Mouse (Mus musculus): ENCODE data around the gene Nmnat2.
A peak's percentile ranks its signal among the peaks of the same experiment; 100 is the strongest.

Nmnat2 gene

DNA sequence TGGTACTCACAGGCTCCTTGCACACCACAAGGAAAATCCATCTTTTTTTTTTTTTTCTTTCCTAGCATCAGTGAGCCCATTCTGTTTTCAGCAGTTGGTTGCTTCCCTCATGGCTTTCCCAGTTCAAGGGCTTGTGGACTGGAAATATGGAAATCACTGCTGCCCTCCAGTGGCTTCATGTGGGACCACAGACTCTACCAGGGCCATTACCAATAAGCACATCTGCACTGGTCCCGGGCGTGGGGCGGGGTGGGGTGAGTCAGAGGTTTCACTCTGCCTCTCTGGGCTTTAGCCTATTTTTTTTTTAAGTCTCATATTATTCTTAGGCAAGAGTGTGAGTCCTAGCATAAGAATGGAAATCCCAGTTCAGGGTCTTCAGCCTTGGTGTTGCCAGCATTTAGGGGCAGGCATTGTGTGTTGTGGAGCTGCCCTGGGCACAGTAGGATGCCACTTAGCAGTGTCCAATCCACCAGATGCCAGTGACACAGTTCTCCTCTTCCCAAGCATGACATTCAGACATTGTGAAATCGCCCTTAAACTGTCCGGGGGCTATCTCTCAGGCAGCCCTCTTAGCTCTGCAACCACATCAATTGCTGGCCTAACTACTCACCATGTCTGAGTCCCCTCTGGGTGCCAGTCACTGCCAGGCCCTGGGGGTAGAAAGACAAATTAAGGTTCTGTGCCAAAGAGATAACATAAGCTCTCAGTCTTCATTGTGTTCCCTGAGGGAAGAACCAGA lies 137.6 kb downstream of the Nmnat2 start:
- DNase-seq (ENCODE audit: low spot score in 2 of 2): peak; percentile 73 to 82

DNA sequence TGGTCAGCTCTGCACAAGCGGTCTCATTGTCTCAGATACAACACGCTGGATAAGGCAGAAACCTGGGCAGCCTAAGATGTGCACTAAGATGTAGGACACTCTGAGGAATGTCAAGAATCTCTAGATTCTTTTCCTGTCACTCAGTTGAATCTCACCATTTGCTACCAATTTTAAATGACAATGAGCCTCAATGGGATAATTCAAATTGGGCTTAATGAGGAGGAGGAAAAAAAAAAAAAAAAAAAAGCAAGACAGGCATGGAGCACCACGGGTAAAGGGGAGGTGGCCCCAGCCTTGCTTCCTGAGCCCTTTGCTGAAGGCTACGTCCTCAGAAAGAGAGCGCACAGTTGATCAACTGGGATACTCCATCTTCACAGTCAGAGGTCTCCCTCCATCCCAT lies 138.4 kb downstream of the Nmnat2 start:
- DNase-seq (ENCODE audit: low spot score in 2 of 2): no peak

DNA sequence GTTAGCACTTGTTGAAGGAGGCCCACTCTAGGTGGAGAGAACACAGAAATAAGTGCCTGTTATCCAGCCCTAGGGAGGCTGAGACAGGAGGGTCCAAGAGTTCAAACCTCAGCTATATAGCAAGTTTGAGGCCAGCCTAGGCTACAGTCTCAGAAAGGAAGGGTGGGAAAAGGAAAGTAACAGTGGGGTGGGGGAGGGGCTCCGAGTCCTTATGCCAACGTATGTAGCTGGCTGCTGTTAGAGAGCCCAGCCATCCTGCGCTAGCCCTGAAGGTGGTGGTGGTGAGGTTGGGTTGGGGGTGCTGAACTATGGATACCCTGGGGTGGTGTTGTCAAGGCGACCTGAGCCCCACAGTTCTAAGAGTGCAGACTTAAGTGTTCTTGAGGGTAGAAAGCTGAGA lies 138.8 kb downstream of the Nmnat2 start:
- no peak for DNase-seq (ENCODE audit: low spot score in 2 of 2)

DNA sequence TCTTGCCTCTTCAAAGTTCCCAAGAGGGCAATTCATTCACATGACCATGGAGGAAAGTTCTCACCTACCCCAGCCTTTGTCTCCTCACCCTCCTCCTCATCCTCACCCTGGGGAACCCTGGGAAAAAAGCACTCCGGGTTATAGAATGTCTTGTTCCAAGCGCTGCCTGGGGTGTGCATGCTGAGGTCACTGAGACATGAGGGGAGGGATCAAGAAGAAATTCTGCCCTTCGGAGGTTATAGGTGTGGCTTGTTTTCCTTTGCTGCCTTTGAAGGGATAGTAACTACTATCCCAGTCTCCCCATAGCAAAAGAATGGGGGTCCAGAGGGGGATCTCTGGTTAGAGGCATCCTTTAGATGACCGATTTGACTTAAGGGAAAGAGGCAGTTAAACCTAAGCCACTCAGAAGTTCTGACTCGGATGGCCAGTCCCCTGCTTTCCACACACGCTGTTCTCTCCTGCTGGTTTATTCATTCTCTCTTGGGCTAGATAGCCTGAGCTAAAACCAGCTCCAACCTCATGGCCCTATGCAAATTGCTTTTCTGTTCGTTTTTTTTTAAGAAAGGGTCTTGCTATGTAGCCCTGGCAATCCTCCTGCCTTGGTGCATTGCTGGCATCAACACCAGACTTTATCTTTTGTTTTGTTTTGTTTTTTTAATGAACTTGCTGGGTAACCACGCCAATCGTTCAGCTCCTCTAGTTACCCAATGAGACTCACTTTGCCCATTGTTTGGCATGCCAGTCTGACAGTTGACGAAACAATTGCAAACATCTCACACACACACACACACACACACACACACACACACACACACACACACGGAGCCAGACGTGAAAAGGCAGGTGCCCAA lies 139.7 kb downstream of the Nmnat2 start:
- DNase-seq (ENCODE audit: low spot score in 2 of 2): no peak

DNA sequence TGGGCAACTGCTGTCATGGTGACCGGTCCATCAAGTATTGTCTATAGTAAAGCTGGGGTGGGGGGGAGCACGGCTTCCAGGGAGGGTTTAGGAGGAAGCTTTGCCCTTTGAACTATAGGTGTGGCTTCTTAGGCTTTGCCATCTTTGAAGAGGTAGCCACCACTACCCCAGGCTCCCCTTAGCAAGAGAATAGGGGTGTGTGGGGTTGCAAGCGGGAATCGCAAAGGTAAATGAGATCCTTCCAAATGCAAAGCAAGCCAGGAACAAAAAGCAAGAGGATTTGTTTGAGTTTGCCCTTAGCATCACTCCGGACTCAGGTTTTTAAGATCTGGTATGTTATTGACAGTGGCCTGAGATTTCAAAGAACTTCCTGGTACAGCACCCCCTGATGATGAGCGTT lies 140.5 kb downstream of the Nmnat2 start:
- no peak for DNase-seq (ENCODE audit: low spot score in 2 of 2)

DNA sequence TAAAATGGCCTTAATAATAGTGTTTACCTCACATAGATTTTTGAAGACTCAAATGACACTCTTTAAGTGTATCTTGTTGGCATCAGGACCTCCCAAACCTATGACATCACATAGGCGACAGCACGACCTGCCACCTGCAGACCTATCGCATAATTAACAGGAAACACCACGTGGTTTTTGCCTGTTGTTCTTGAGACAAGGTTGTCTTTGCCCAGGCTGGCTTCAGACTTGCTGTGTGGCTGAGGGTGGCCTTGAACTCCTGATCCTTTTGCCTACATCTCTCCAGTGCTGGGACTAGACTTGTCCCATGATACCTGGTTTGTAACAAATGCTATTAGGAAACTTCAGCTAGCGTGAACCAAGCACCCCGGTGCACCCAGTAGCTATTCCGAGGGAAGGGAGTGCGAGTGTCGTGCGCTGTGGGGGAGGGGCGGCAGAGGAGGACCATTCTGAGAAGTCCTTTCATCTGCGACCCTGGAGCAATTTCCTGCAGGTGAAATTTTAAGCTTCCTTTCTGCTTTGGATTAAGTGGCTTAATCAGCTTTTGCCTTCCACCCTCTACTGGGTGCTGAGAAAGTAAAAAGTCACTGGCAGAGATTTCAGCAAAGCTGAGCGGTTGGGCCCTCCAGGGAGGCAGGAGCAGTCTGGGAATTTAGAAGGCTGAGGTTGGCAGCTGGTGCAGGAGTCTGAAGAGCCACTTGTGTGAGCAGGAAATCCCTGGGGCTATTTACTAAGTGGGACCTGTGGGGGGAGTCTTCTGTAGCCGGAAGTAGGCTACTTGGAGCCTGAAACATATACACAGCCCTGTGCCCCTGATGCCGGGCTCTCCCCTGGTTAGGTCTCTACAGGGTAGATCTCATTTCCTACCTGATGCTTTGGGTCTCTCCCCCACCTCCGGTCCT lies 141.3 kb downstream of the Nmnat2 start:
- DNase-seq (ENCODE audit: low spot score in 2 of 2): no peak

DNA sequence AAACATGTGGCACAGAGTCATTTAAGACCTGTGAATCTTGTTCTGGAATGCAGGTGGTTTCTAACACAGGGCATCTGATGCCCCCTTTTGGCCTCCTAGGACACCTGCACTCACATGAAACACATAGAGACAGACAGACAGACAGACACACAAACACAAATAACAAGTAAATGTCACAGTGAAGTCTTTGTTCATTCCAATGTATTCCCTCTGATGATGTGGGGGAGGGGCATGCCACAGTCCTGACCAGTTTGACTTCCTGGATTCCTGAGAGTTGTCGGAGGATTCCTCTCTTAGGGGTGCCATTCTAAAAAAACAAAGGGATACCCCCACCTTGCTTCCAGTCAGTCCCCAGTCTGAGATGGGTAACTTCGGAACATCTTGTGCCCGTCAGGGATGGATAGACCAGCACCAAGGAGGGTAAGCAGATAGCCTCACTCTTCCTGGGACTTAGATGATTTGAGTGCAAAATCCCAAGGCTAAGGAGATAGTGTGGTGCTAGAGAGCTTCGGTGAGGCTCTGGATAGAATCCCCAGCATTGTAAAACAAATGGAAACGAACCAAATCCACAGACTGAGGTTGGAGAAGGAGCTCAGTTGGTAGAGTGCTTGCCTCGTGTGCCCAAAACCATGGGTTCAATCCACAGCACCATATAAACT lies 142.4 kb downstream of the Nmnat2 start:
- no peak for DNase-seq (ENCODE audit: low spot score in 2 of 2)

DNA sequence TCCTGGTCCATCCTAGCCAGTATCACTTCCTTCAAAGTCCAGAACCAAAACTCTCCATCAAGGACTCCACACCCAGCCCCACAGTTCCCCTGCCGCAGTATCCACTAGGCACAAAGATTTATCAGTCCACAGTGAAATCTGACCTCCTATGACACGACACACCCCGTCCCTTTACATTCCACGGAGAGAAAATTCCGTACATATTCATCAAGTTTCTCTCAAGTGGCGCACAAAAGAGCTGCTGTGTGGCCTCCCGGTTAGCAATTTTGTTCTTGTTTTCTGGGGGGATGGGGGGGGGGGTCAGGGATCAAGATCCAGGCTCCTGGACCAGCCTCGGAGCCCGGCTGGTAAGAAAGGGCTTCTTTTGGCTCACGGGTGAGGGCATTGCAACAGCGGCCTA lies 143.8 kb downstream of the Nmnat2 start:
- no peak for DNase-seq (ENCODE audit: low spot score in 2 of 2)

DNA sequence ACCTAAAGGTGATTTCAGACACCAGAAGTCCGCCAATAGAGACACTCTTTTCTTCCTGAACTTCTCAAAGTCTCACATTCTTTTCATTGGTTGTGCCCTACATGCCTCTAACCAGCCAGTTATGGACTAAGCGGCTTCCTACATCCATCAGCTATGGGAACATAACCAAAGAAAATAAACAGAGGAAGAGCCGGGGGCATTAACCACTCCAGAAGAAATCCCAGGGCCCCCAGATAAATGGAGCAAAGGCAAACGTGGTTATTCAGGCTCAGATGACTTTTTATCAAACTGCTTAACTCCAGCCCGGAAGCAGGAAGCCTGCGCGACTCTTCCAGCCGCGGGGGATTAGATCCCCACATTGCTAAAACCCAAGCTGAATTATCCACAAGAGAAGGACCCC lies 146.1 kb downstream of the Nmnat2 start:
- no peak for DNase-seq (ENCODE audit: low spot score in 2 of 2)

DNA sequence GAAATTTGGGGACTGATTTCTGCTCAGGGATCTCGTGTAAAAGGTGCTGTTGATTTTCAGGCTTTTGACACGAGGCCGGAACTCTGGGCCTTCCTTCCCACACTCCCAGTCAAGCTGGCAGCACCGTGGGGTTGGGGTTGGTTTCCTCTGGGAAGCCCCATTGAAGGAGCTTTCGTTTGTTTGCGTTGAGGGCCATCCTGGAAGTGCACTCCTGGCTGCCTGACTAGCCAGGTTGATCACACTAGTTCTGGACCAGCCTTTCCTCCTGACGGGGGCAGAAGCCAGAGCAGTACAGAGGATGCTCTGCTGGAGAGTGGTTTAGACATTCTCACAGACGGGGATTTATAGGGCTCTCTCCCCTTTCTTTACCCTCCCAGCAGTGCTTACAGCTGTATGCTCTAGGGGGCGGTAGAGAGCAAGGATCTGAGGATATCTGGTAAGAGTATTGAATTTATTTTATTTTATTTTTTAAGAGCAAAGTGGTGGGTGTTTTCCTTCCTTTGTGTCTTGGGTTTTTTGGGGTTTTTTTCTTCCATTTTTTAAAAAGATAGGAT lies 146.6 kb downstream of the Nmnat2 start:
- no peak for DNase-seq (ENCODE audit: low spot score in 2 of 2)

DNA sequence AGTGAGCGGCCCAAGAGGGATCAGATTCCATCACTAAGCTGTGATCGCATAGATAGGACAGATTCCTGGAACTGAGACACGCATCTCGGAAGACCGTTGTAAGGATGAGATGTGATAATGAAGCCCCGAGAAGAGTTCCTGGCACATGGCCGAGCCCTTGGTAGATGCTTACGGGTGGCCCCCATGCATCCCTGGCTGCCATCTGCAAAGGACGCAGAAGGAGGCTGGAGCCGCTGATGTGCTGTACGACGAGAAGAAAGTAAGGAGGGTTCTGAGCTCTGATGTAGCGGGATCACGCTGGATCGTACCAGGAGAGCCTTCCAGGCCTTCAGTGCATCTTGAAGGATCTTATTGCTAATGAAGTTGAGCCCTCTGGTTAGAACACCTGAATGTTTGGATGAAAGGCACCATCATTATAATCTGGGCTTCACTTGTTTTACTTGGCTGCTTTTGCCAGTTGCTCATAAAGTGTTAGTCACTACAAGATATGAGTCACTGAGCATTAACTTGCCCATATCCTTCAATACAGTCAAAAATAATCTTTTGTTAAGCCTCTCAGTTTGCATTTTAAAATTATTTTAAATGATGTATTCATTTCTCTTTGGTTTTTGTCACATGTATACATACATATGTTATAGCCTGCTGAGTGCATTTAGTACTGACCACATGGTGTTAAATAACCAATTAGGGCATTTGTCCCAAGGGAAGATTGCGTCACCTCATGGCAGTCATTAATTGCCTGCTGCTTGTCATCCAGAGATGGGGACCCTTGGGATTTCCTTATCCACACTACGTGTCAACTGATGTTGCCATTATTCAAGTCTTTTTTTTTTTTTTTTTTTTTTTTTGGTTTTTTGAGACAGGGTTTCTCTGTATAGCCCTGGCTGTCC lies 147.7 kb downstream of the Nmnat2 start:
- DNase-seq (ENCODE audit: low spot score in 2 of 2): no peak

DNA sequence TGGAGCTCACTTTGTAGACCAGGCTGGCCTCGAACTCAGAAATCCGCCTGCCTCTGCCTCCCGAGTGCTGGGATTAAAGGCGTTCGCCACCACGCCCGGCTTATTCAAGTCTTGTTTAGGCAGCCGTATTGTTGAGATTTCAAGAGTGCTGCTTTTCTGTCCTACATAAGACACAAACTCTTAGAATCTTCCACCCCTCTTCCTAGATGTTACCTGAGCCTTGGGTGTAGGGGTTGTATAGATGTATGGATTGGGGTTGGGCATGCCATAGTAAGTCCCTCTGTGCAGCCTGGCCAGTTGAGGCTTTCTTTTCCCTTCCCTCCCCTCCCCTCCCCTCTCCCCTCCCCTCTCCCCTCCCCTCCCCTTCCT lies 148.4 kb downstream of the Nmnat2 start:
- no peak for DNase-seq (ENCODE audit: low spot score in 2 of 2)

DNA sequence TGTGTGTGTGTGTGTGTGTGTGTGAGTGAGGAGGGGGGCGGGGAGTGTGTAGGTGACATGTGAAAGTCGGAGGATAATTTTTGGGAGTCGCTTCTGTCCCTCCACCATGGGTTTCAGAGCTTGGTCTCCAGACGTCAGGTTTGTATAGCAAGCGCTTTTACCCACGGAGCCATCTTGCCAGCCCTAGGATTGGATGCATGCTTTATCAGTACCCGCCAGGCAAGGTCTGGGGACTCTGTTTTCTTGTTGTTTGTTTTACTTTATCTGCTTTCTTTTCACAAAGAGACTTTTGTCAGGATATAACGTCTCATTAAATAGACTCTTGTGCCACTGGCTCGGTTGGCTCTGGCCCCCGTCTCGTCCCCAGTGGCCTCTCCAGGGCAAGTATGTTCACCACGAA lies 150.0 kb downstream of the Nmnat2 start:
- no peak for DNase-seq (ENCODE audit: low spot score in 2 of 2)

DNA sequence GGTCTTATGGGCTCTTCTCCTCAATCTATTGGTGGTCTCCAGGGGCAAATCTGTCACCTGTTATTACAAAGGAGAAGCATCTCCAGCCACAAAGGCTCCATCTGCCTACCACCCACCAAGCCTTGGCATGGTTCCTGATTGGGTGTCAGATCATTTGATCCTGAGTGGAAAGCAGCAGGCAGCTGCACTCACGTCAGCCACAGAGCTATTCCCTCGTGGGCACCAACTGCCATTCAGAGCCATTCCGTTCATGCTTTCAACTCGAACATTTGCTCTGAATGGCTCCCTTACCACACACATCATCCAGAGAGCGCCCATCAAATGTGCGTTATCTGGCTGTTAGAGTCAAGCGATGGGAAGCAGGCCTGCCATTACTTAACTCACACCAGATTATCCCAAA lies 153.1 kb downstream of the Nmnat2 start:
- no peak for DNase-seq (ENCODE audit: low spot score in 2 of 2)

DNA sequence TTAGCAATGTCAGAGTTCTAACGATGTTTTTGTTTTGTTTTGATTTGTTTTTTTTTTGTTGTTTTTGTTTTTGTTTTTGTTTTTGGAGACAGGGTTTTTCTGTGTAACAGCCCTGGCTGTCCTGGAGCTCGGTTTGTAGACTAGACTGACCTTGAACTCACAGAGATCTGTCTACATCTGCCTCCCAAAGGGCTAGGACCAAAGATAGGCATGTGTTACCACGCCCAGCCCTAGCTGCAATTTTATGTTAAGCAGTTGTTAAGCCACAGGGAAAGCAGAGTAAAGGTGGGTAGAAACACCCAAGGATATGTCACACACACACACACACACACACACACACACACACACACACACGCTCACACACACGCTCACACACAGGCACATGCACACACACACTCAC lies 154.6 kb downstream of the Nmnat2 start:
- no peak for DNase-seq (ENCODE audit: low spot score in 2 of 2)

DNA sequence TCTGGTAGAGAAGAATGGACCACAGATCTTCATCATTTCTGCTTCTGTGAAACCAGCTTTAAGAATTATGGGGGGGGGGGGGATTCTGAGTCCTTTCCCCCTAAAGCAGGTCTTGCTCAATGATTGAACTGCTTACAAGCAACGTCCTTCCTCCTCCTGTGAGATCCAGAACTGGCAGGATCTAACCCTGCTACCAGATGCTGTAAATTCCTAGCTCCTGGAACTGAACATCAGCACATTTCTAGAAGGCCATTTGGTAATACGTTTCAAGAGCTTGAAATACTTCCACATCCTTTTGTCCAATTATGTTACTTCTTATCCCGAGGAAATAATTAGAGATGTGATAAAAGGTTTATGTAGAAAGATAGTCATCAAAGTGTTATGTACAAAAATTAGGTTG lies 155.0 kb downstream of the Nmnat2 start:
- no peak for DNase-seq (ENCODE audit: low spot score in 2 of 2)

DNA sequence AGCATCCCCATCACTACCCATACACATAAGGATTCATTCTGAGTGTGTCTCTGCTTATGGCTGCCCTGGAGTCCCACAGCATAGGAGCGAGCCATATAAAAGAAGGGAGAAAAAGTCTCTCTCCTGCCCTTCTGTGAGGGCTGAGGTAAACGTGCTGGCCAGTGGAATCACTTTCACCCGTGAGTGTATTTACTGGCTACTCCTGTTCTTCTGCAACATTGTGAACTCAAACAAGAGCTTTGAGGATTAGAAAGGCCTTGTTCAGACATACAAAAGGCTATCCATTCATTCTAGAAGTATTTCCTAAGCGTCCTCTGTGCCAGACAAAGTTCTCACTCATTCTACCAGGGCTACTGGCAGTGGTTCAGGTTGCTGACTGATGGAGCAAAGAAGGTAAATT lies 156.8 kb downstream of the Nmnat2 start:
- DNase-seq (ENCODE audit: low spot score in 2 of 2): no peak

DNA sequence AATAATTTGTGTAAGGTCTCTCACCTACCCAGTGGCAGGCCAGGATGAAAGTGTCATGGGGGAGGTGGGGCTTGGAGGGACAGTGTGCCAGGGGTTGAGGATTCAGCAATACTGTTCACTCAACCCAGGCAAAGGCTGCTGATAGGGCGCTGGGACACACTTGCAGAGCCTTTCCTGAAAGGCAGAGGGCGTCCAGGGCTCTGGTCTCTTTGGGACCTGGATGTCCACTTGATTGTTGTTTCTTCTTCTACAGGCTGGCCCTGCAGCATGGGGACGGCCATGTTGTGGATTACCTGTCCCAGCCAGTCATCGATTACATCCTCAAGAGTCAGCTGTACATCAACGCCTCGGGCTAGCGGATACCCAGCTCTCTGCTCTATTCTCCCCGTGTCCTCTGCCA lies 160.5 kb downstream of the Nmnat2 start:
- DNase-seq (ENCODE audit: low spot score in 2 of 2): no peak

DNA sequence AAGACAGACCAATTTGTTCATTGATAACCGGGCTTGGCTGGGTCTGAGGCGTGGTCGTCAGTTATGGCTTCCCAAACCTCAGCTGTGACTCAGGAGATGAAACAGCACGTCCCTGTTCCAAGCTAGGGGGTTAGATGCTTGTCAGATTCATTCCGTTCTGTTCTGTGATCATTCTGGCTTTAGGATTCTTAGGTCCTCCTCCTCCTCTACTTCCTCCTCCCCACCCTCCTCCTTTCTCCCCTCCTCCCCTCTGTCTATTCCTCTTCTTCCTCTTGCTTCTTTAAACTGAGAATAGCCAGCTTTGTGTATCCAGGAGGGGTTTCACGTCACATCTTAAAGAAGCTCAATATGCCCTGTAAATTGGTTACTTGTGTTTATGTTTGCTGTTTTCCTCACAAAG lies 165.8 kb downstream of the Nmnat2 start:
- no peak for DNase-seq (ENCODE audit: low spot score in 2 of 2)

DNA sequence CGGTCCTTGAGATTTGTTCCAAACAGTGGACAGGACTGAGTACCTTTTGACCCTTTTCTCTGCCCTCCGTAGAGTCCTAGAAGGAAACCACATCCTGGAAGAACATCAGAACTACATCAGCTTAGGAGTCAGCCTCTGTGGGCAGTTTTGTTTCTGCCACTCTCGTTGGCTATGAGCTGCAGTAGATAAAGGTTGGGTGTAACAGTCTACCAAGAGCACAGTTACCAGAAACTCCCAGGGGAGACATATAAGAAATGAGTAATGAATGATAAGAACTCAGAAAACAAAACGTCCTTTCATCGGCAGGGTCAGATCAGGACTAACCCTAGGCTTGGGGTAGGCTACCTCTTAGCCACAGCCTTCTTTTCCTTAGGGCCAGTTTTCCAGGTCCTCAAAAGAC lies 166.5 kb downstream of the Nmnat2 start:
- DNase-seq (ENCODE audit: low spot score in 2 of 2): no peak

DNA sequence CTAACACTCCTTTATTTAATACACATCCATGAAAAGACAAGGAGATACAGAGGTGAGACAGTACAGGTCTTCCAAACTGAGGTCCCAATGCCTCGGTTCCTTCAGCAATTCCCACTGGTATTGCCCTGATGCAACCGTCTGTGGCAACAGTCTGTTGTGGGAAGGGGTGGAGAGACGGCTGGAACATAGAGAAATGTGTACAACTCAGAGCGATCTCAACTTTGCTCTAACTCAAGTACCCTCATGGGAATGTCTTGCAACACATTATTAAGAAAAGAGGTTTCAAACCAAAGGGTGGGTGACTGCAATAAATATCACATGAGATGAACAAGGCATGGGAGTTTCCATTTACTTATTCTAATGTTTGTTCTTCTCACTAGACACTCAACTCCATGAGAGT lies 168.0 kb downstream of the Nmnat2 start:
- no peak for DNase-seq (ENCODE audit: low spot score in 2 of 2)

Measured in urinary bladder, postnatal 4 days (tissue).